Mouse (Mus musculus) hindlimb bud, embryonic 11.5 days (tissue): ENCODE data around the gene Daxx.

Experiments
- DNase-seq: peaks from one replicate; pipeline ENCODE4 v3.0.0-alpha.2; 2012; ENCODE audit warnings: low read depth, low spot score; ENCODE audit errors: extremely low spot score

The Daxx gene

DNA sequence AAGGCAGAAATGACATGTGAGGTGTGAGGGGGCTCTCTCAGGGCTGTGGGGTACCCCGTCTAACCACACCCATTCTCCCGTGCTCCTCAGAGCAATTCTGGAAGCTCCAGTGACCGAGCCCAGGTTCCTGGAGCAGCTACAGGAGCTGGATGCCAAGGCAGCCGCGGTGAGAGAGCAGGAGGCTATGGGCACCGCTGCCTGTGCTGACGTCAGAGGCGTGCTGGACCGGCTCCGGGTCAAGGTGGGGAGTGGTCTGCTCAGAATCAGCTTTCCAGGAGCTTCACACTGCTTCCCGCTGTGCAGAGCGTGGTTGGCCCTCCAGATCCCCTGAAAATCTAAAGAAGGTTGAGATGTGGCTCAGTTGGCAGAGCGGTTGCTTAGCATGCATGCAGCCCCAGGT is 49.9 kb downstream of the Daxx start:
- DNase-seq: no peak

DNA sequence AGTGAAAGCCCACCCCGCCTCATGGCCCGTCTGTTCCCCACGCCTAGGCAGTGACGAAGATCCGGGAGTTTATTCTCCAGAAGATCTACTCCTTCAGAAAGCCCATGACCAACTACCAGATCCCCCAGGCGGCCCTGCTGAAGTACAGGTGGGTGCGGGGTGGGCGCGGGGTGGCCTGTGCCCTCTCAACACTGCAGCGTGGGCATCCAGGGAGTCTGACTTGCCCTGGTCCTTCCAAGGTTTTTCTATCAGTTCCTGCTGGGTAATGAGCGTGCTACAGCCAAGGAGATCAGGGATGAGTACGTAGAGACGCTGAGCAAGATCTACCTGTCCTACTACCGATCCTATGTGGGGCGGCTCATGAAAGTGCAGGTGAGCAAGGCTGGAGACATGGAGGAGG is 50.7 kb downstream of the Daxx start:
- DNase-seq: no peak

DNA sequence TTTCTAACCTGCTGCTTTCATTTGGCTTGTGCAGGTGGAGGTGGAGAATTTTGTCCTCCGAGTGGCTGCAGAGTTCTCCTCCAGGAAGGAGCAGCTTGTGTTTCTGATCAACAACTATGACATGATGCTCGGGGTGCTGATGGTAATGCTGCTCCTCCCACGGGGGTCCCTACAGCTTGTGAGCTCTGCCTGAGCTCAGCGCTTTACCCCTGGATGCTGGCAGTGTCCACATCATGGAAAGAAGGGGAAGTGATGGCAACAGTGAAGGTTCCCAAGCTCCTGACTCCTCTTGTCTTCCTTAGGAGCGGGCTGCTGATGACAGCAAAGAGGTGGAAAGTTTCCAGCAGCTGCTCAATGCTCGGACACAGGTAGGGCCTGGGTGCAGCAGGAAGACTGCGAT is 53.7 kb downstream of the Daxx start:
- DNase-seq: no peak
